Mouse (Mus musculus) liver, adult 2 months (tissue): ENCODE measurements around the gene Ddx23.

Experiments
- CTCF ChIP-seq: fragments of 200-500 bp; IDR thresholded peaks from 2 replicates; pipeline ENCODE4 v1.5.1; 2011; ENCODE audit warnings: low read depth, low read length, control low read depth
- POLR2A ChIP-seq: fragments of 200-500 bp; IDR thresholded peaks from 2 replicates; pipeline ENCODE4 v1.6.1; 2011; ENCODE audit warnings: low read length, control low read depth; ENCODE audit not compliant: insufficient read depth; ENCODE audit errors: extremely low read depth

GRCm38 (mm10) chr15:98634541-98635081 is 28.1 kb downstream of the Ddx23 start:
- TF ChIP-seq CTCF = no peak
- no peak for TF ChIP-seq POLR2A
